Mouse (Mus musculus) brown adipose tissue, adult 24 weeks (tissue): ENCODE data around the gene Kmt5b. TPM values are rescaled to one million over a fixed set of nuclear protein-coding genes. Genes with fewer than 3 reads are reported as not detected.
A peak's percentile ranks its signal among the peaks of the same experiment; 100 is the strongest.

Experiments used
- H3K27ac ChIP-seq: fragments of 200-500 bp; replicated peaks from 2 replicates; pipeline ENCODE4 v1.5.1; 2012; ENCODE audit warnings: low read depth, mild to moderate bottlenecking, low read length
- H3K4me1 ChIP-seq: fragments of 200-500 bp; 2 replicates; pipeline ENCODE4 v1.6.1; 2012; ENCODE audit warnings: low read length, mixed read lengths; ENCODE audit not compliant: control insufficient read depth, insufficient read depth, insufficient read length
- H3K4me3 ChIP-seq: fragments of 200-500 bp; 2 replicates; pipeline ENCODE4 v1.5.1; 2012; ENCODE audit warnings: low read depth, mild to moderate bottlenecking, low read length, moderate library complexity; ENCODE audit not compliant: insufficient read depth
- polyA plus RNA-seq: library from polyadenylated mRNA; stranded (reverse); fragments of >200 nt; gene quantifications from 2 replicates; pipeline ENCODE4 v1.2.4, GENCODE M21; 2012; ENCODE audit not compliant: missing spikeins, insufficient read depth, insufficient read length

The Kmt5b gene
- polyA plus RNA-seq, 1 experiment: 20.4 TPM

- Histone ChIP-seq H3K4me3 (no peak overlapping the region), H3K27ac (no peak overlapping the region), H3K4me1 (no peaks in the 10 kb centered on the region)
These were observed 14.0 kb upstream of the Kmt5b start for GRCm38 (mm10) chr19:3753240-3753633.

GRCm38 (mm10) chr19:3753738-3754137 is 13.5 kb upstream of the Kmt5b start:
- no peak overlapping the region for H3K27ac ChIP-seq
- H3K4me1 ChIP-seq: no peaks in the 10 kb centered on the region
- H3K4me3 ChIP-seq: no peak overlapping the region

- H3K27ac ChIP-seq: no peak overlapping the region
These were observed 9.4 kb upstream of the Kmt5b start for GRCm38 (mm10) chr19:3757861-3758260.

GRCm38 (mm10) chr19:3765221-3765820 is 1.9 kb upstream of the Kmt5b start:
- H3K4me3 ChIP-seq: no peak overlapping the region
- H3K4me1 ChIP-seq: peaks cover 12% of the 10 kb centered on the region; the same call in 1 of the 2 replicates
- no peak overlapping the region for H3K27ac ChIP-seq

More at GRCm38 (mm10) chr19:3757861-3758260, 9.4 kb upstream of the Kmt5b start:
- H3K4me3 ChIP-seq: no peak overlapping the region
- no peaks in the 10 kb centered on the region for H3K4me1 ChIP-seq

GRCm38 (mm10) chr19:3766378-3766777 is 843 bp upstream of the Kmt5b start:
- peaks cover 12% of the 10 kb centered on the region; the same call in 1 of the 2 replicates for H3K4me1 ChIP-seq
- peak overlapping the region; percentile 97; the same call in 1 of the 2 replicates for H3K4me3 ChIP-seq
- no peak overlapping the region for H3K27ac ChIP-seq

- Histone ChIP-seq H3K4me1 (peaks cover 12% of the 10 kb centered on the region; the same call in 1 of the 2 replicates), H3K4me3 (peak overlapping the region; percentile 97), H3K27ac (peak overlapping the region; percentile 100)
These were observed 818 bp downstream of the Kmt5b start for GRCm38 (mm10) chr19:3767781-3768696.

- H3K4me3 ChIP-seq: peak overlapping the region; percentile 97
- peaks cover 12% of the 10 kb centered on the region; the same call in 1 of the 2 replicates for H3K4me1 ChIP-seq
- peak overlapping the region; percentile 100 for H3K27ac ChIP-seq
These were observed 1.6 kb downstream of the Kmt5b start for GRCm38 (mm10) chr19:3768697-3769383.

GRCm38 (mm10) chr19:3769533-3769932 is 2.3 kb downstream of the Kmt5b start:
- Histone ChIP-seq H3K4me3 (peak overlapping the region; percentile 18), H3K27ac (no peak overlapping the region), H3K4me1 (peaks cover 12% of the 10 kb centered on the region; the same call in 1 of the 2 replicates)

- H3K4me3 ChIP-seq: no peak overlapping the region
- H3K4me1 ChIP-seq: peaks cover 9% of the 10 kb centered on the region
These were observed 6.9 kb downstream of the Kmt5b start for GRCm38 (mm10) chr19:3774159-3774558.

GRCm38 (mm10) chr19:3778713-3779112 is 11.5 kb downstream of the Kmt5b start:
- Histone ChIP-seq H3K4me1 (peaks cover 5% of the 10 kb centered on the region), H3K27ac (no peak overlapping the region), H3K4me3 (no peak overlapping the region)

More at GRCm38 (mm10) chr19:3774159-3774558, 6.9 kb downstream of the Kmt5b start:
- H3K27ac ChIP-seq: no peak overlapping the region

- H3K27ac ChIP-seq: no peak overlapping the region
- H3K4me3 ChIP-seq: no peak overlapping the region
These were observed 22.9 kb downstream of the Kmt5b start for GRCm38 (mm10) chr19:3790077-3790476.

GRCm38 (mm10) chr19:3805526-3805925 is 38.3 kb downstream of the Kmt5b start:
- Histone ChIP-seq H3K4me3 (no peak overlapping the region), H3K4me1 (no peaks in the 10 kb centered on the region), H3K27ac (no peak overlapping the region)

More at GRCm38 (mm10) chr19:3790077-3790476, 22.9 kb downstream of the Kmt5b start:
- H3K4me1 ChIP-seq: no peaks in the 10 kb centered on the region

- H3K4me3 ChIP-seq: no peak overlapping the region
- H3K27ac ChIP-seq: no peak overlapping the region
- H3K4me1 ChIP-seq: no peaks in the 10 kb centered on the region
These were observed 43.5 kb downstream of the Kmt5b start for GRCm38 (mm10) chr19:3810536-3811233.

GRCm38 (mm10) chr19:3814461-3814860 is 47.2 kb downstream of the Kmt5b start:
- H3K4me1 ChIP-seq: no peaks in the 10 kb centered on the region
- no peak overlapping the region for H3K27ac ChIP-seq
- no peak overlapping the region for H3K4me3 ChIP-seq
